Mouse (Mus musculus): ENCODE data around the gene Ccdc152. TPM values are rescaled to one million over a fixed set of nuclear protein-coding genes. Genes with fewer than 3 reads are reported as not detected.

The Ccdc152 gene
- polyA plus RNA-seq, 1 experiment from 2014 or later: 0.10 TPM

- ATAC-seq: no peak
- in situ Hi-C loops (cut with MboI; ENCODE audit: low pct_unique_long_range_greater_than_20kb): no loop called here
- CTCF ChIA-PET: no interaction called here
- DNase-seq (ENCODE audit: low read depth, low spot score): no peak
- TF ChIP-seq CTCF (IDR thresholded peaks at IDR 0.05): no peak
- POLR2A ChIA-PET: no interaction called here
- H3K27me3 ChIP-seq: no peaks in the 10 kb centered on the region
Measured at GRCm38 (mm10) chr15:3316617-3317016, 13.3 kb upstream of the Ccdc152 start.

- CTCF ChIA-PET: no interaction called here
- TF ChIP-seq CTCF (IDR thresholded peaks at IDR 0.05): no peak
- in situ Hi-C loops (cut with MboI; ENCODE audit: low pct_unique_long_range_greater_than_20kb): no loop called here
- ATAC-seq (no peak), DNase-seq (ENCODE audit: low read depth, low spot score) (no peak)
- POLR2A ChIA-PET: no interaction called here
- no peaks in the 10 kb centered on the region for H3K27me3 ChIP-seq
Measured at GRCm38 (mm10) chr15:3312937-3313336, 9.6 kb upstream of the Ccdc152 start.

GRCm38 (mm10) chr15:3309856-3310255, 6.5 kb upstream of the Ccdc152 start:
- POLR2A ChIA-PET: interaction anchor here (0.6 to 0.8 kb wide), 2 partner anchors 814 to 1143 kb away, joined by 4 read pairs; no protein-coding TSS in a partner anchor
- CTCF ChIA-PET: interaction anchor here (1.6 to 1.9 kb wide), 2 partner anchors 9 to 14 kb away, joined by 6 to 8 read pairs; no protein-coding TSS in a partner anchor
- no peaks in the 10 kb centered on the region for H3K27me3 ChIP-seq
- in situ Hi-C loops (cut with MboI; ENCODE audit: low pct_unique_long_range_greater_than_20kb): no loop called here
- ATAC-seq: no peak
- no peak for TF ChIP-seq CTCF (IDR thresholded peaks at IDR 0.05)
- no peak for DNase-seq (ENCODE audit: low read depth, low spot score)

- in situ Hi-C loops (cut with MboI; ENCODE audit: low pct_unique_long_range_greater_than_20kb): no loop called here
Measured at GRCm38 (mm10) chr15:3300361-3301100, 2.8 kb downstream of the Ccdc152 start.

GRCm38 (mm10) chr15:3297615-3298014, 5.7 kb downstream of the Ccdc152 start:
- ATAC-seq (no peak), DNase-seq (ENCODE audit: low read depth, low spot score) (no peak)
- ChIA-PET CTCF (no interaction called here), POLR2A (no interaction called here)
- H3K27me3 ChIP-seq: no peaks in the 10 kb centered on the region
- in situ Hi-C loops (cut with MboI; ENCODE audit: low pct_unique_long_range_greater_than_20kb): loop anchor here (10.0 kb wide), 1 partner anchor 737 kb away; no protein-coding TSS in a partner anchor
- no peak for TF ChIP-seq CTCF (IDR thresholded peaks at IDR 0.05)

More at GRCm38 (mm10) chr15:3300361-3301100, 2.8 kb downstream of the Ccdc152 start:
- ChIA-PET CTCF (no interaction called here), POLR2A (no interaction called here)
- DNase-seq (ENCODE audit: low read depth, low spot score) (no peak), ATAC-seq (no peak)
- no peaks in the 10 kb centered on the region for H3K27me3 ChIP-seq
- TF ChIP-seq CTCF (IDR thresholded peaks at IDR 0.05): no peak

GRCm38 (mm10) chr15:3295986-3296385, 7.3 kb downstream of the Ccdc152 start:
- DNase-seq (ENCODE audit: low read depth, low spot score) (no peak), ATAC-seq (no peak)
- no peak for TF ChIP-seq CTCF (IDR thresholded peaks at IDR 0.05)
- CTCF ChIA-PET: interaction anchor here (0.9 to 1.9 kb wide), 15 partner anchors 9 to 745 kb away, joined by 3 to 8 read pairs (median 4); no protein-coding TSS in a partner anchor
- in situ Hi-C loops (cut with MboI; ENCODE audit: low pct_unique_long_range_greater_than_20kb): loop anchor here (10.0 kb wide), 1 partner anchor 739 kb away; no protein-coding TSS in a partner anchor
- H3K27me3 ChIP-seq: no peaks in the 10 kb centered on the region
- POLR2A ChIA-PET: no interaction called here

GRCm38 (mm10) chr15:3293477-3293876, 9.8 kb downstream of the Ccdc152 start:
- DNase-seq (ENCODE audit: low read depth, low spot score): no peak
- CTCF ChIA-PET: interaction anchor here (1.1 kb wide), 1 partner anchor 10 kb away, joined by 3 read pairs; no protein-coding TSS in a partner anchor
- H3K27me3 ChIP-seq: no peaks in the 10 kb centered on the region
- in situ Hi-C loops (cut with MboI; ENCODE audit: low pct_unique_long_range_greater_than_20kb): loop anchor here (10.0 kb wide), 1 partner anchor 741 kb away; no protein-coding TSS in a partner anchor
- TF ChIP-seq CTCF (IDR thresholded peaks at IDR 0.05): no peak
- POLR2A ChIA-PET: no interaction called here
- ATAC-seq: no peak

GRCm38 (mm10) chr15:3290435-3290834, 12.9 kb downstream of the Ccdc152 start:
- no peak for ATAC-seq
- H3K27me3 ChIP-seq: no peaks in the 10 kb centered on the region
- CTCF ChIA-PET: no interaction called here
- POLR2A ChIA-PET: no interaction called here
- in situ Hi-C loops (cut with MboI; ENCODE audit: low pct_unique_long_range_greater_than_20kb): loop anchor here (10.0 kb wide), 1 partner anchor 744 kb away; no protein-coding TSS in a partner anchor
- no peak for TF ChIP-seq CTCF (IDR thresholded peaks at IDR 0.05)
- DNase-seq (ENCODE audit: low read depth, low spot score): no peak

GRCm38 (mm10) chr15:3286032-3286431, 17.3 kb downstream of the Ccdc152 start:
- CTCF ChIA-PET: no interaction called here
- in situ Hi-C loops (cut with MboI; ENCODE audit: low pct_unique_long_range_greater_than_20kb): no loop called here

GRCm38 (mm10) chr15:3281737-3282136, 21.6 kb downstream of the Ccdc152 start:
- ATAC-seq (no peak), DNase-seq (ENCODE audit: low read depth, low spot score) (no peak)
- peaks cover 5% of the 10 kb centered on the region for H3K27me3 ChIP-seq
- no peak for TF ChIP-seq CTCF (IDR thresholded peaks at IDR 0.05)
- in situ Hi-C loops (cut with MboI; ENCODE audit: low pct_unique_long_range_greater_than_20kb): no loop called here
- CTCF ChIA-PET: interaction anchor here (1.4 kb wide), 2 partner anchors 15 to 53 kb away, joined by 3 to 7 read pairs; no protein-coding TSS in a partner anchor
- POLR2A ChIA-PET: no interaction called here

More at GRCm38 (mm10) chr15:3286032-3286431, 17.3 kb downstream of the Ccdc152 start:
- TF ChIP-seq CTCF (IDR thresholded peaks at IDR 0.05): no peak
- DNase-seq (ENCODE audit: low read depth, low spot score): no peak
- ATAC-seq: no peak
- H3K27me3 ChIP-seq: no peaks in the 10 kb centered on the region
- POLR2A ChIA-PET: no interaction called here

- DNase-seq (ENCODE audit: low read depth, low spot score): no peak
- in situ Hi-C loops (cut with MboI; ENCODE audit: low pct_unique_long_range_greater_than_20kb): no loop called here
- TF ChIP-seq CTCF (IDR thresholded peaks at IDR 0.05): no peak
- no peak for ATAC-seq
- POLR2A ChIA-PET: no interaction called here
- H3K27me3 ChIP-seq: peaks cover 5% of the 10 kb centered on the region
- CTCF ChIA-PET: interaction anchor here (1.0 to 1.4 kb wide), 3 partner anchors 15 to 753 kb away, joined by 3 to 7 read pairs (median 3); no protein-coding TSS in a partner anchor
Measured at GRCm38 (mm10) chr15:3281216-3281615, 22.1 kb downstream of the Ccdc152 start.

Data from Patski (cell line).